Mouse (Mus musculus): ENCODE measurements around the gene Rab26.

Gene Rab26

DNA sequence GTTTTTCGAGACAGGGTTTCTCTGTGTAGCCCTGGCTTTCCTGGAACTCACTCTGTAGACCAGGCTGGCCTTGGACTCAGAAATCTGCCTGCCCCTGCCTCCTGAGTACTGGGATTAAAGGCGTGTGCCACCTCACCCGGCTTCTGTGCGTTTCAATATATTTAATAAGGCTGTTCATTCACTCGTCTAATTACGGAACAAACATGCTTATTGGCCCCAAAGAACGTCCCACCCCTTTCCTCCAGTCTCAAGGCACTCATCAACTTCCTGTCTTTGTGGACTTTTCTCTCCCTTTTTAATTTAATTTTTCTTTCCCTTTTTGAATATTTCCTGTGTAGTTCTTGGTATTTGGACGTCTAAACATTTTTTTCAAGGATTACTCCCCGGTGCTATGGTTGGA lies 14.4 kb upstream of the Rab26 start:
- no peak for DNase-seq (ENCODE audit: low read depth, low spot score)

DNA sequence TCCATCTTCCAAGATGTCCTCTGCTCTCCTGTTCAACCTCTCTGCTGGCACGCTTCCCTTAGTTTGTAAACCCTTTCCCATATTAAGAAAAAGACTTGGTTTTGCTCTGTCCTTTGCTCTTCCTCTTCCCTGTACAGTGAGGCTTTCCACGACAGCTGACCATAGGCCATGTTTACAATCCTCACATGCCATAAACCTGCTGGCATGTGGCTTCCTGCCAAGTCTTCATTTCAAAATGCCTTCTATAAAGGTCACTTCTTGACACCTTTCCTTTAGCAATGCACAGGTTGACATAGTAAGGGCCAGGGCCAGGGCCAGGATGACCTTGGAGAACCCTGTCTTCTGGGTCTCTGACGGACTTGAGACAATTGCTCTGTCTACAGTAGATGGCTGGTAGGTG lies 12.2 kb upstream of the Rab26 start:
- DNase-seq (ENCODE audit: low read depth, low spot score), result no peak

DNA sequence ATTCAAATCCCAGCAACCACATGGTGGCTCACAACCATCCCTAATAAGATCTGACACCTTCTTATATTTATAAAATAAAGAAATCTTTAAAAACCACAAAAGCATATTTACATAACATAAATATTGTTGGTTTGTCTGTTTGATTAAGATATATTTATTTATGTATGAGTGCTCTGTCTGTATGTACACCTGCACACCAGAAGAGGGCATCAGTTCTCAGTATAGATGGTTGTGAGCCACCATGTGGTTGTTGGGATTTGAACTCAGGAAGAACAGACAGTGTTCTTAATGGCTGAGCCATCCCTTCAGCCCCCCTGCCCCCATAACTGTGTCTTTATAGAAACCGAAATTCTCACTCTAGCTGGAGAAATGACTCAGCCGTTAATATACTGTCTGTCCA lies 11.2 kb upstream of the Rab26 start:
- no peak for DNase-seq (ENCODE audit: low read depth, low spot score)

DNA sequence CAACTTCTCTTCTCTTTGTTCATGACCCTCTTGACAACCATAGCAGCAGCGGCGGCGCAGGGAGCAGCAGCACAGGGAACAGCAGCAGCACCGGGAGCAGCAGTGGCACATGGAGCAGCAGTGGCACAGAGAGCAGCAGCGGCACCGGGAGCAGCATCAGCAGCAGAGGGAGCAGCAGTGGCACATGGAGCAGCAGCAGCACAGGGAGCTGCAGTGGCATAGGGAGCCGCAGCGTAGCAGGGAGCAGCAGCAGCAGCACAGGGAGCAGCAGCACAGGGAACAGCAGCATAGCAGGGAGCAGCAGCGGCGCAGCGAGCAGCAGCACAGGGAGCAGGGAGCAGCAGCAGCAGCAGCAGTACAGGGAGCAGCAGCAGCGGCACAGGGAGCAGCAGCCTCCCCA lies 10.6 kb upstream of the Rab26 start:
- no peak for DNase-seq (ENCODE audit: low read depth, low spot score)

DNA sequence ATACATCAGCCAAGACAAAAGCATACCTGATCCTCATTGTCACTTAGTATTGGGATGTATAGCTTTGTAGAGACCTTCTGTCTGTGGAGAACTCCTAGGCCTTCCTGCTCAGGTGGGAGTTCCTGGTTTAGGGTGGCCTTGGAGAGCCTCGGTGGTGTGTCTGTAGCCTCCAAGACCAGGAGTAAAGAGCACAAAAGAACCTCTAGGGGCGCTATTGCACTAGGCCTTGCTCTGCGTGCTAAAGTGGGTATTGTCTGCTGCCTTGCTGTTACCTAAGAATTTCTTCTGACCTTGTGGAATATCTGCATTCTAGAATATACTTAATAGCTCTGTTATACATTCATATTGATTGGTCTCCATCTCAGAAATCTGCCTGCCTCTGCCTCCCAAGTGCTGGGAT lies 6.4 kb upstream of the Rab26 start:
- DNase-seq (ENCODE audit: low read depth, low spot score), result no peak

DNA sequence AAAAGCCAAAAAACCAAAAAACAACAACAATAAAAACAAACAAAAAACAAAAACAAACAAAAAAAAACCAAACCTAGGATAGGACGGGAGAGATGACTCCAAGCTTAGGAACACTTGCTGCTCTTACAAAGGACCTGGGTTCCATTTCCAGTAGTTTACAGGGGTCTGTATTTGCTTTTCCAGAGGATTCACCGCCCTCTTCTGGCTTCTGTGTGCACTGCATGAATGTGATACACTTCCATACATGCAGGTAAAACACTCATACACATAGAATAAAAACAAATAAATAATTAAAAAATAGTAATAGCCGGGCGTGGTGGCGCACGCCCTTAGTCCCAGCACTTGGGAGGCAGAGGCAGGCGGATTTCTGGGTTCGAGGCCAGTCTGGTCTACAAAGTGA lies 4.9 kb upstream of the Rab26 start:
- DNase-seq (ENCODE audit: low read depth, low spot score), result no peak

DNA sequence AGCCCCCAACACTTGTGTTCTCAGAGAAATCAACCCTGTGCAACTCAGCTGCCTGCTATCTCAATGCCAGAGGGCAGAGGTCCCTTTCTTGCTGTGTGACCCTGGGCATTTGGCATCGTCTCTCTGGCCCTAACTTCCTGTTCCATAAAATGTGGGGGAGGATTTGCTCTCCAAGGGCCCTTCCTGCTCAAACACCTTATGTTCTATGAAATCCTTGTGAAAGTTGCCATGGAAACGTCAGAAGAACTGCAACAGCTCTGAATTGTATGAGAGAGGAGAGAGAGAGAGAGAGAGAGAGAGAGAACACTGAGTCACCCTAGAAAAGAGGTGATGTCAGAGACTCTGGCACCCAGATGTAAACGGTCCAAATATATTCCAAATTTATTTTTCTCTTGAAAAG lies 3.5 kb upstream of the Rab26 start:
- DNase-seq (ENCODE audit: low read depth, low spot score), result no peak

DNA sequence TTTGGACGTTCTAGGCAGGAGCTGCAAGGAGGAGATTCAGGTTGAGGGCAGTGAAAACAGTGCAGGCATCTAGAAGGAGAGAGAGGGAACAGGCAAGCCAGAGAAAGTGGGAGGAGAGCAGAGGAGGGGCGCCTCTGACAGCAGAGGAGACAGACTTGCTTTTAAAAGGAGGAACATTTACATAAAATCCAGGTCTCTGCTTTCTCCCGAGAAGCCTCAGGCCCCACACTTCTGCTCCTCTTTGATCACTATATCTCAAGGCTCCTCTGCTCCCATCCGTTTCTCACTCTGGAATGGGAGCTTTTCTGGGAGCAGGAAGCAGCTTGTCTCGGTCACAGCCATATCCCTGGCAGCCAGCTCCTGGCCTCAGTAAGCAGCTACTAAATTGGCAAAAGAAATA lies 1.3 kb upstream of the Rab26 start:
- no peak for DNase-seq (ENCODE audit: low read depth, low spot score)

DNA sequence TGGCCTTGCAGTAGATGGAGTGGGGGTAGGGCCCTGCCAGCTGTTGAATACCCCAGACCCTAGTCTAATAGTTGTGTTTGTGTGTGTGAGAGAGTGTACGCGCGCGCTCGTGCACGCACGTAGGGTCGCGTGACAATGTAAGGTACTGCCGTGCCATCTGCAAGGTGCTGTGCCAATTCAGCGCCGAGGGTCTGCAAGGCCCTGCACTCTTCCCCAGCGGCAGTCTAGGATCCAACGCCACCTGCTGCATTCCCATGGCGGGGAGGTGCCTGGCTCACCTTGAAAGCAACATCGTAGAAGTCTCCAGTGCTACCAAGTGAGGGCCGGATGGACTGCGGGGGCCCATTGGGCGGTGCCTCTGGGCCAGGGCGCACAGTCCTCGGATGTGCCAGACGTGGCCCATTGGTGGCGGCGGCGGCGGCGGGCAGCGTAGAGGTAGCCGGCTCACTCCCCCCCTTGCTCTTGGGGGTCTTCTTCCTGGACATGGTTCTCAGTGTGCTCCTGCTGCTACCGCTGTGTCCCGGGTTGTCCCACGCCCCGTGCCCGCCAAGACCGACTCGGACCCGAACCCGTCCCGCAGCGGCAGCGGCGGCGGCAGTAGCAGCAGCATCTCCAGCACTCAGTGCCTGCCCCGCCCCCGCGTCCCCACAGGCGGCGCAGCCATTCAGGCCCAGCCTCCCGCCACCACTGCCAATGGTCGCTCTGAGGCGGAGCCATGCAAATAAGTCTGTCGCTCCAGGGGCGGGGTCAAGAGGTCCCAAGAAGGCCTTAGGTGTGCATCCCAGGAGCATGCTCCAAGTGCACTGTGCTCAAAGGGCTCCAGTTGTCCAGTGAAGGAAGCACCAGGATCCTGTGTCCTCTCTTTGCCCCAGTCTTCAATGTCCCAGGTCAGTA lies 664 bp downstream of the Rab26 start:
- no peak for DNase-seq (ENCODE audit: low read depth, low spot score)

DNA sequence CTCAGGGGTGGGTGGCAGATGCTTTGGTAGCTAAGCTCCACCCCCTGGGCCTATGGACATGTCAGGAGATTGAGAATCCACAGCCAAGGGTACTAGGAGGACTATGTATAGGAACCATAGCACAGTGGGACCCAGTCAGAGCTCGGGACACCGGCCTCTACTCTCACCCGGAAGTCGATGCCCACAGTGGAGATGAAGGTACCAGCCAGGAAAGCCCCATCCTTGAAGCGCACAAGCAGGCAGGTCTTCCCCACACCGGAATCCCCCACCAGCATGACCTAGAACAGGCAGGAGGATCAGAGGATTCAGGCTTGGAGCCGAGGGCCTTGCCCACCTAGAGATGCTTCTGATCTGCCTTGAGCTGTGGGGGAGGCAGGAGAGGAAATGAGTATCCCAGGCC lies 2.0 kb downstream of the Rab26 start:
- no peak for DNase-seq (ENCODE audit: low read depth, low spot score)

DNA sequence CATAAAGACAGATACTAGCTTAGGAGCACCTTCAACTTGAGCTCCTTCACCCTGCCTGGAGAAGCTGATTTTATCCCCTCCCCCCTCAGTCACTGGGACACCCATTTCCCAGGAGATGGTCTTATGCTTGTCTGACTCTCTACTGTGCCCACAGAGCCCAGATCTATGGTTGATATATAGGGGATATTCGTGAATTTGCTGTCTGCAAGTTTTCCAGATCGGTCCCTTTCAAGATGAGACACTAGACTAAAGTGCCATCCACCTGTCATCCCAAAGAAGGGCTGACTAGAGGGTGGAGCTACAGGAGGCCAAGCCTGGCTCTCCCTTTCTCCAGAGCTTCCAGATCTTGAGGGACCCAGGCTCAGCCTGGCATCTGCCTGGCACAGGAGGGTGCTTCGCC lies 2.9 kb downstream of the Rab26 start:
- DNase-seq (ENCODE audit: low read depth, low spot score), result no peak

DNA sequence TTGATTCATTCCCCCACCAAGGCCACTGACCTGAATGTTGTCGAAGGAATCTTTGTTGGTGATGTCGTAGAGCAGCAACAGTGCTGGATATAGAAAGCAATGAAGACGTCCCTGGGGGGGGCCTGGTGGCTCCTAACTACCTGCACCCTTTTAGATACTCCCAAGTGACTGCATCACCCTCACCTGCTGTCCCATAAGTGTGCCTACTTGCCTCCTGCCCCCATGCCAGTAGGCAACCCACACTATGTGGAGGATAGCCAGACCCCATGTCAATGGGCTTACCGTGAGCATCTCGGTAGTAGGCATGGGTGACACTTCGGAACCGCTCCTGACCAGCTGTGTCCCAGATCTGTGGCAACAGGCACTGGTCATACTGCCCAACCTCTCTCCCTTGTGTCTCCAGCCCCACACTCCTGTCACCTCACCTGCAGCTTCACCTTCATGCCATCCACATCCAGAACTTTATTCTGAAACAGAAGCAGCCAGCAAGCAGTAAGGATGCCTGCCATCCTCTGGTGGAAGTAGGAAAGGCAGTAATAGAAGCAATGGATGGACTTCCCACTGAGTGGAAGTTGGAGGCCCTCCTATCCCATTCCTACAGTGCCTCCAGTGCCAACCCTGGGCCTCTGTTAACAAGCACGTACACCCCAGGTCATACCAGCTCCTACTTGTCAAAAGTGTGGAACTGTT lies 3.5 kb downstream of the Rab26 start:
- DNase-seq (ENCODE audit: low read depth, low spot score), result no peak

DNA sequence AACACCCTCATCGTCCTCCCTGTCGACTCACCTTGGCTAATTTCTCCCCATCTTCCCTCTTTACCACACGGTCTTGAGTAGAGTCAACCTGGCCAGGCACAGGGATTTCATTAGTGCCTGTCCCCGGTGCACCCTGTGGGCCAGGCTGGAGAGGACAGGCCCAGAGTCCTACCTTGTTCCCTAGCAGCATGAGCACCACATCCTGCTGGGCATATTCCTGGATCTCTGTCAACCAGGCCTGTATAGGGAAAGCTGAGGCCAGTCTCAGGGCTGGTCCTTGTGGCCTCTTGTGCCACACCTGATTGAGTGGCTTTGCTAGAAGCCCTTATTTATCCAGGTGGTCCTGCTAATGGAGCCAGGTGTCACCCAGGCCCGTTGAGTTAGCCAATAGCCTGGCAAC lies 4.1 kb downstream of the Rab26 start:
- no peak for DNase-seq (ENCODE audit: low read depth, low spot score)

DNA sequence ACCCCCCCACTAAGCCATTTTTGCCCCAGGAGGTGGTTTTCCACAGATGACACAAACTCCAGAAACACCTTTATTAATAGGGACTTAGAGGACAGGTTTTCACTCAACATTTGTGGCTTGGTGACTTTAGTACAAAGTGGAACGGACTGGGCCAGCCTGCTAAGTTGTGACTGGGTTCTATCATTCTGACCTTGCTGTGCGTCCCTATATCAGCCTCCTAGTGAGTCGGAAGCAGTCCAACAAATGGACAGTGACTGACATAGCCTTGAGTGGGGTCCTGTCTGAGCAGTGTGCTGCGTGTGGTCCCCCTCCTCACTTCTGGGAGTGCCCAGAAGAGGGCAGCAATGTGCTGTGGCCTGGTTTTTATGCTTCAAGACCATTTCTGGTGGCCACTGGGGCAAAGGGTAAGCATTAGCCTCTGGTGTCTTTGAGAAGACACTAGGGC lies 5.0 kb downstream of the Rab26 start:
- no peak for DNase-seq (ENCODE audit: low read depth, low spot score)

DNA sequence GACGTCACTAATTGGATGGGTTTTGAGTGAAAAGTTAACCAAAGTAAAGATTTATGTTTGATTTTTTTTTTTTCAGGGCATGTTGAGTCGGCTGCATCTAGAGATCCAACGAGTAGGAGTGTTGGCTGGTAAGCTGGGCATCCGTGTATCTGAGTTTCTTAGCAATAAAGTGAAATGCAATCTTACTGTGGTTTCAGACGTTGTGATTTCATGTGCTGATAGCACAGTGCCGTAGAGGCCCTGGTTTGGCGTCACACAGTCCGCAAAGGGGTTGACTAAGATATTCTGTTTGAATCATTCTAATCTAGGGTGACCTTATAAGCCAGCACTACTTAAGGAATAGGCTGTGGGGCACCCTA lies 5.5 kb downstream of the Rab26 start:
- no peak for DNase-seq (ENCODE audit: low read depth, low spot score)

DNA sequence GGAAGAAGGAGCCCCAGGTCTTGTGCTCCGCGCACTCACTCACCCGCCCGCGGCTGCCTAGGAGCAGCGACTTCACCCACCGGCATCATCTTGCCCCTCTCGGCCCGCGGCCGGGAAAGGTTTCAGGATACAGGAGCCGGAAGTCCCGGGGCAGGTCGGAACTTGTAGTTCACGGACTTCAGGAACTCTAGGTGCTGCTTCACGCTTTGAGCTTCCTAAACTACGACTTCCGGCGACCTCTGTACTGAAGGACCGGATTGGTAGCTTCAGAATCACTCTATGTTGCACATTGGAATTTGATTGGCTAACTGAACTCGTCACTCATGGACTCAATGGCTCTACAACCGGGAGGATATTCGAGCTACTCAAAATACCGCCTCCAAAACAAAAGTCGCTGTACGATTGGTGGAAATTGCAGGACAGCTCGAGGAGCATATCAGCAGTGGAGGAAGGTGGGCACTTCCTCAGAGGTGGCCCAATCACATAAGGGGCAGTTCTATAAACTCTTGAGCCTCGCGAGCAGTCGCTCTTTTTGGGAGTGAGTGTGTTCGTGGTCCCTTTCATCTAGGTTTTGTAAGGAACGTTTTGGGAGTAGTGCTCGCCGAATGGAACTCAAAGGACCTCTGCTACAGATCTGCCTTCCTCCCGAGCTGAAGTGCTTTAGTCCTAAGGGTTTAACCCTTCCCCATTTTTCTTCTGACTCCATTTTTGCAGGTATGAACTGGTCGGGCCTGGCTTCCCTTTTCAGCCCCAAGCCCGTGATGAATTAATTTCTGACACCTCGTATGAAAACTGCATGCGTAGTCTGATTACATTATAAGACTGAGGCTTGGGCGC lies 6.1 kb downstream of the Rab26 start, which contains the start of gene Traf7:
Gene Traf7, minus strand, starts transcription at position 216 of the 837 bp plus-strand sequence.
- DNase-seq (ENCODE audit: low read depth, low spot score), result peak; percentile 100

DNA sequence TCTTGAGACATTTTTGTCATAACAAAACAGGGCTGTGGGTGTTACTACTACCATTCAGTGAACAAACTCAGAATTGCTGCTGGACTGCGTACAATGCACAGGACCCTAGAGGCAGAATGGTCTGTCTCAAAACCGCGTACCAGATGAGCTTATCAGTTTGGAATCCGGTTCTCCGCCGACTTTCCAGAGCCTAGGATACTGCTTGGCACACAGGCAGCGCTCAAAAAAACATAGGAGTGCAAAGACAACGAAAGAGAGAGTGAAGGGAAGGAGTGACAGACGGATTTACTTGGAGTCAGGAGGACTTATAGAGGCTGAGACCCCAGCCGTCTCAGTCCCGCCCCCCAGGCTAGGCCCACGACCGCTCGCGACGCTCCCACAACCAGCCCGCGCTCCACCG lies 6.7 kb downstream of the Rab26 start:
- DNase-seq (ENCODE audit: low read depth, low spot score), result no peak

DNA sequence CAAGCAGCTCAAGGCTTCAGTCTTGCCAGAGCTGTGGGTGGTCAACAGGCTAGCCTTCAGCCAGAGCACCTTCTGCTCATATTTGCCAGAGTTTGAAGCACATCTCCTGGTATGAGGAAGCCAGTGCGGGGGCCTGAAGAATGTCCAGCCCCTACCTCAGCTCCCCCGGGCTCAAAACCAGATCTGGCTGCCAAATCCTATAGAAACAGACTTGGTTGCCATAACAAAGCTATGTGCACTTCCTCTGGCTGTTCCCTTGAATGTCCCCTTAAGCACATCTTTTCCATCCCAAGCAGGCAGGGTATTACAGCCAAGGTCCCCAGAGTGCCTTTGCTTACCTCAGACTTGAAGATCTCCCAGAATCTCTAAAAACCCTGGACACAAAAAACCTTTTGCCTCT lies 9.3 kb downstream of the Rab26 start:
- DNase-seq (ENCODE audit: low read depth, low spot score), result no peak

DNA sequence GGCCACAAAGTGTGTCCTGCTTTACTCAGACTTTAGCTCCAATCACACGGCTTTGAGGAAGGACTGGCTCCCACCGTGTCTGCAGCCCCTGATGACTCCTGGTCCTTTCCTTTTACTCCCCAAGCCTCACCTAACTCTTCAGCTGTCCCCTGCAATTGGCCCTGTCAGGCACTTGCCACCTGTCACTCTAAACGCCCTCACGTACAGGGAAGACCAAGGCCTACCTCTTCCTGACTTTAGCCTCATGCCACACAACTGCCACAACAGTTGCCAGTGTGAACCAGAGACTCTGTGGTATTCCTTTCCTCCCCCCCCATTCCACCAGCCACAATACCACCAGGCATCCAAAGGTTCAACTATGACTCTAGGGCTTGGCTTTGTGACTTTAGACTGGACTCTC lies 13.6 kb downstream of the Rab26 start:
- DNase-seq (ENCODE audit: low read depth, low spot score), result no peak

DNA sequence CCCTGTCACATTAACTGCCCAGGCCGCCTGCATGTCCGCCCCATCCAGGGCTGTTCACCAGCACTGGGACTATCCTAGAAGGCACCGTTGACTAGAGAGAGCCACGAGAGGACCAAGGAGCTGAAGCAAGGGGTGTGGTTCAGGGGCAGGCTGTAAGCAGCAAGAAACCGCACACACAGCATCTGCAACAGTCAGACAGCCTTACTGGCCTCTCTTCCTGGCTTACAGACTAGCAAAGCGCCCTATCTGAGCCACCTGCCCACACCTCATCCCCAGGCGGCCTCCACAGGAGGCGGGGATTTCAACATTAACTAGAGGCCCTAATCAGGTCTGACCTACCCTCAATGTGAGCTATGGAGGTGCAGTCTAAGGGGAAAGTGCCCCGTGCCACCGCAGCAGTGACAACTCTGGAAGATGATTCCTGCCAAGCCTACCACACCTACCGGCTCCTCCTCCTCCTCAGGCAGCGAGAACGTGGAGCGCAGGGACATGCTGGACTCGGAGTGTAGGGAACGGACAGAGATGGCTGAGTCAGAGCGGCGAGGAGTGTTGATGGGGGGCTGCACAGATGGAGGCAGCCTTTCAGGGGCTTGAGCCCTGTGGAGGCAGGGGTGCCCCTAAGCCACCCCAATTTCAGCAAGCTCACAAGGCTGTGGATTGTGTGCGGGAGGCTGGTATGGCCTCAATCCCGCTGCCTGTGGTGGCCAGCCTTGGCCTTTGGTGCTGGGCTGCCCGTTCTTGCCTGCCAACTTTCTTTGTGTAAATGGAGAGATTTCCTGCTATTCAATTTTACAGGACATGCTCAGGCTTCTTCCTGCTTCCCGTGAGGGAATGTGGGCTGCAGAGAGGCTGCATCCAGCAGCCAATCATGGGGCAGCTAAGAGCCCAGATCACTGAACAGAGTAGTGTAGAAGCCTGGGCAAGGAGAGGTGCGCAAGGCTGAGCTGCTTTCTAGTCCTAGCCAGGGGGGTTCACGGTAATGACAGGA lies 19.4 kb downstream of the Rab26 start:
- DNase-seq (ENCODE audit: low read depth, low spot score), result no peak

DNA sequence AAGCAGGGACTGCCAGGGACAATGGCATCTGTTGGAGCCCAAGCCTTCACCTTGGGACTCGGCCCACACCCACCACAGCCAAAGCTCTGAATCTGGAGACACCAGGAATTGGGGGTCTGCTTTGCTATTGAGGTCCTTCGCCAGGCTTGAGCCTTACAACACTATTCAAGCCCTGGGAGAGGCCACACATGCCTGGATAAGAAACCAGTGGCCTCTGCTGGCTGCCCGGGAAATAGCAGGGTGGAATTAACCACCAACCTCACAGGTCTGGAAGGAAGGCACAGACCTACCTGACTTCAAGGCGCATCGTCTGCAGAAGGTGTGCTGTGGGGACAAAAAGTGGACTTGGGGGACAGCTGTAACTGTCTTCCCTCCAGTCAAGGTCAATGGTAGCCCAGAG lies 20.4 kb downstream of the Rab26 start:
- DNase-seq (ENCODE audit: low read depth, low spot score), result no peak
